Mouse (Mus musculus): ENCODE data around the gene Rarres1. TPM values are rescaled to one million over a fixed set of nuclear protein-coding genes. Genes with fewer than 3 reads are reported as not detected.

Rarres1 gene
- polyA plus RNA-seq, 1 experiment from 2014 or later = 3.9 TPM

DNA sequence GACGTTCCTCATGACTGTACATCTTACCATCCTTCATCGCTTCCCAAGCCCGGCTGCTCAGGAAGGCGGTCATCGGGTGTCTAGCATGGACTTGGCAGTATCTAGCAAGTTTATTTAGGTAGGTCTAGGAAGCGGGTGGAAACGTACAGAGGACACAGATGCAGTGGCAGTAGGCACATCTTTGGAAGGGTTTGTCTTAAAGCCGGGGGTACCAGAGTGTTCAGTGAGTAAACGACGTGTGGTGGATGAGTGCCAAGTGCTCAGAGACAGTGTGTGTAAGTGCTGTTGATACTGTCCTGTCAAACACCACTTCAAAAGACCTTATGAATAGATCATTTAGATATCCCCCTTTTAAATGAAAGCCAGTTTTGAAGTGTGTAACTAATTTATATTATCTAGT is 52.7 kb downstream of the Rarres1 start:
- H3K4me1 ChIP-seq = peaks cover 17% of the 10 kb centered on the region
- peak overlapping the region; percentile 54 for H3K27ac ChIP-seq (replicated peaks)
- peak overlapping the region; percentile 40; the same call in 1 of the 2 replicates for H3K9ac ChIP-seq (replicated peaks)
- no peak for ATAC-seq (ENCODE audit: low FRiP score)
- peaks cover 20% of the 10 kb centered on the region for H3K36me3 ChIP-seq
- H3K27me3 ChIP-seq (replicated peaks) = no peaks in the 10 kb centered on the region
- H3K4me2 ChIP-seq = peak overlapping the region; percentile 89
- H3K9me3 ChIP-seq (replicated peaks) = no peaks in the 10 kb centered on the region
- peak overlapping the region; percentile 60 for H3K4me3 ChIP-seq (replicated peaks)
- 27% methylated on average over 10 of the region's 10 CpGs for WGBS

DNA sequence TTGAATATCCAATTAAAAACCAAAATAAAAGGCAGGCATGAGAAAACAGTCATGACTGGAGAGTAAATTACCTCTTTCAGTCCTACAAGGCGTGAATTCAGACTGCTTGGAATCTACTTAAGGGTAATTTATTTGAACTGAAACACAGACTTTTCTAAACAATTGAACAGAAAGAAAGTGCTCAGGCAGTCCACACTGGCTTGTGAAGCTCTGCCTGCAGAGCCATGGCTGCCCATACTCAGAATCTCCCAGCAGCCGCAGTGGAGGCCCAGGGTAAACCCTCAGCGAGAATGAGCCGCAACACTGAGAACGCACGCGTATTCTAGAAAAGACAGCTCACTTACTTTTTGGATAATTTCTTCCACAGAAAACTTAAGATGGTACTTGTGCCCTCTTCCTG is 53.3 kb downstream of the Rarres1 start:
- H3K9ac ChIP-seq (replicated peaks) = no peak overlapping the region
- peak overlapping the region; percentile 89 for H3K4me2 ChIP-seq
- peaks cover 17% of the 10 kb centered on the region for H3K4me1 ChIP-seq
- 48% methylated on average over 7 of the region's 7 CpGs for WGBS
- peak overlapping the region; percentile 60 for H3K4me3 ChIP-seq (replicated peaks)
- peak overlapping the region; percentile 54; the same call in 1 of the 2 replicates for H3K27ac ChIP-seq (replicated peaks)
- no peaks in the 10 kb centered on the region for H3K9me3 ChIP-seq (replicated peaks)
- ATAC-seq (ENCODE audit: low FRiP score) = no peak
- H3K36me3 ChIP-seq = peaks cover 25% of the 10 kb centered on the region
- no peaks in the 10 kb centered on the region for H3K27me3 ChIP-seq (replicated peaks)

DNA sequence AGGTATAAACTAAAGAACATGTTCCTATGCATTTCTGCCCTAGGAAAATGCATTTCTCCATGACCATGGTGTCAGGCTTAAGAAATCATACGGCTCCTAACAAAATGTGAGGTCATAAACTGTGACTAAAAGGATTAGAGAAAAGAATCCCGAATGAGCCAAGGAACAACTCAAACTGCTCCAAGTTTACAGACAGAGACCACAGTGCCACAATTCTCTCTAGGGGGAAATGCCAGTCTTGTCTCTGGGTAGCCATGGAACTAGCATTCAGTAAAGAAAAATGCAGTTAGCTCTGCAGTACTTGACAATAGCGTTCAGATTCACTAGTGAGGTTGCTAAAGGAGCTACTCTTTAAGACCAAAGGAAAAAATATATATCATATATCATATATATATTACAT is 55.4 kb downstream of the Rarres1 start:
- no peak overlapping the region for H3K9ac ChIP-seq (replicated peaks)
- WGBS = 42% methylated on average over 3 of the region's 3 CpGs
- H3K27me3 ChIP-seq (replicated peaks) = no peaks in the 10 kb centered on the region
- peaks cover 45% of the 10 kb centered on the region for H3K36me3 ChIP-seq
- ATAC-seq (ENCODE audit: low FRiP score) = no peak
- no peak overlapping the region for H3K4me2 ChIP-seq
- peak overlapping the region; percentile 72; the same call in 1 of the 2 replicates for H3K27ac ChIP-seq (replicated peaks)
- no peak overlapping the region for H3K4me3 ChIP-seq (replicated peaks)
- peaks cover 17% of the 10 kb centered on the region for H3K4me1 ChIP-seq
- H3K9me3 ChIP-seq (replicated peaks) = no peaks in the 10 kb centered on the region

DNA sequence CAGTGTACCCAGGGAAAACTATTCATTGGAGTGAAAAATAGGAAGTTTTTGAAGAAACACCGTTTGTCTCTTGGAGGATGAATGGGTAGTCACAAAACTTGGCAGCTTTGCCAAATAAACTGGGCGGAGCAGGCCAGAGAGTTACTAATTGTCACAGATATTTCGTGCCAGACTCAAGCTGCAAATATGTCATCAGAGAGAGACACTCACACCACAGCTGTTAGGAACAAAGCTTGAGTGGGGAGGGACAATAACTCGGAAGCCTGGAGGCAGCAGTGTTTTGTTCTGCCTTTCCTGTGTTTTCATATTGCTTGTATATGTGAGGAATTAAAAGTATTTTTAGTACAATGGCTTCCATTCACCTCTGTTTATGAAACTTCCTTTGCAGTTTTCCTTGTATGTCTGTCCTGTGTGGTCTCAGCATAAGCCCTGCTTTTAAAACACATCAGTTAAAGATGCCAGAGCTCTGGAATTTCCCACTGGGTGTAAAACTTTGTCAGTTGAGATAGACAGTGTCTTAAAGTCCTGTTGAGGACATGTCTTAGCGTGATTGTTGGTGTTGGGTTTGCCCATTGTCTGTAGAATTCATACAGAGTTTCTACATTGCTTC is 64.6 kb downstream of the Rarres1 start:
- peaks cover 79% of the 10 kb centered on the region for H3K36me3 ChIP-seq

DNA sequence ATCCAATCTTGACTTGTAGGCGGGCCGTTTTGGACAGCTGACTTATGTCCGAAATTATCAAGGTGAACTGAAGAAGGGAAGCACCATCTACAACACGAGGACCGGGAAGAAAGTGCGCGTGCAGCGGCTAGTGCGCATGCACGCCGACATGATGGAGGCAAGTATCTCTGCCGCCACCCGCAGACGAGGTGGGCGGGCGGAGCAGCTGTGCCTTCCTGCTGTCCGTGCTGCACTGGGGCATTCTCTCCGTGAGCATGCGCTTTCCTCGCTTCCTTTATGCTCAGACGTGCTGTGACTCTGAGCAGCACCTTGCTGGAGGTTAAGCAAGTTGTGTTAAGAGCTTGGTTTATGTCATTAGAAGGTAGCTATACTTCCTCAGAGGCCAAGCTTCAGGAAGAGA is 65.7 kb downstream of the Rarres1 start:
- Histone ChIP-seq H3K9me3 (replicated peaks) (no peaks in the 10 kb centered on the region), H3K4me2 (no peak overlapping the region), H3K27me3 (replicated peaks) (no peaks in the 10 kb centered on the region), H3K4me1 (no peaks in the 10 kb centered on the region), H3K9ac (replicated peaks) (no peak overlapping the region), H3K27ac (replicated peaks) (no peak overlapping the region), H3K36me3 (peaks cover 78% of the 10 kb centered on the region), H3K4me3 (replicated peaks) (no peak overlapping the region)
- no peak for ATAC-seq (ENCODE audit: low FRiP score)
- WGBS = 94% methylated on average over 21 of the region's 21 CpGs

More for the DNA sequence above, 64.6 kb downstream of the Rarres1 start:
- H3K4me1 ChIP-seq = no peaks in the 10 kb centered on the region
- H3K27ac ChIP-seq (replicated peaks) = no peak overlapping the region
- H3K4me2 ChIP-seq = no peak overlapping the region
- H3K27me3 ChIP-seq (replicated peaks) = no peaks in the 10 kb centered on the region
- H3K9me3 ChIP-seq (replicated peaks) = no peaks in the 10 kb centered on the region
- no peak overlapping the region for H3K4me3 ChIP-seq (replicated peaks)
- no peak for ATAC-seq (ENCODE audit: low FRiP score)
- WGBS = 80% methylated on average over 5 of the region's 5 CpGs
- H3K9ac ChIP-seq (replicated peaks) = no peak overlapping the region

DNA sequence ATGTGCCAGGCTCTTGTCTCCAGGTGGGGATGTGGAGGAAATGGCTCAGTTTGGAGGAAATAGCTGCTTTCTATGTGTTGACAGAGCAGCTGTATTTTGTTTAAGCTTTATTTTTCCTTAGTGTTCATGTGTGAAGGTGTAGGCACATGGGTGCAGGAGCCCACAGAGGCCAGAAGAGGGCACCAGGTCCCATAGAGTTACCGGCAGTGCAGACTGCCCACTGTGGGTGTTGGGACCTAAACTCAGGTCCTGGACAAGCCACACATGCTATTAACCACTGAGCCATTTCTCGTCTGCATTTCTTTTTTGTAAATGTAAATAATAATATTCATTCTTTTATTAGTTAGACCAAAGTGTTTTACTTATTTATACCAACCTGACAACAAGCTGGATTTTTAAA is 68.2 kb downstream of the Rarres1 start:
- Histone ChIP-seq H3K27me3 (replicated peaks) (no peaks in the 10 kb centered on the region), H3K9ac (replicated peaks) (no peak overlapping the region), H3K4me3 (replicated peaks) (no peak overlapping the region), H3K9me3 (replicated peaks) (no peaks in the 10 kb centered on the region), H3K4me2 (no peak overlapping the region), H3K36me3 (peaks cover 74% of the 10 kb centered on the region), H3K4me1 (no peaks in the 10 kb centered on the region), H3K27ac (replicated peaks) (no peak overlapping the region)
- ATAC-seq (ENCODE audit: low FRiP score) = no peak
- WGBS = 93% methylated on average over 2 of the region's 2 CpGs

DNA sequence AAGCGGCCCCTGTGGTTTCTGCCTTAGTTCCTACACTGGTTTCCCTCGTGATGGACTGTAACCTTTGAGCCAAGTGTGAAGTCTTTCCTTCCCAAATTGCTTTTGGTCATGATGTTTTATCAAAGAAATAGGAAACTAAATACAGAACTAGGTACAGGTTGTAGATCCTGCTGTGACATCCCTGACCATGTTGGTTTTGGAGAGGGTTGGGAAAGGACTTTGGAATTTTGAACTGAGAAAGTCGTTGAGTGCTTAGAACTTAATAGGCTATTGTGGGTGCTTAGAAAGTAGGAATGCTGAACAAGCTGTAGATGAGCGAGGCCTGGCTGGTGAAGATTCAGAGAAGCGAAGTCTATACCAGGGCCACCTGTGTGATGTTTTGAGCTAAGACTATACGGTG is 81.3 kb downstream of the Rarres1 start:
- Histone ChIP-seq H3K9ac (replicated peaks) (no peak overlapping the region), H3K27ac (replicated peaks) (no peak overlapping the region), H3K4me2 (no peak overlapping the region), H3K4me1 (peaks cover 10% of the 10 kb centered on the region), H3K9me3 (replicated peaks) (no peaks in the 10 kb centered on the region), H3K27me3 (replicated peaks) (no peaks in the 10 kb centered on the region), H3K4me3 (replicated peaks) (no peak overlapping the region), H3K36me3 (peaks cover 63% of the 10 kb centered on the region)
- ATAC-seq (ENCODE audit: low FRiP score) = no peak
- WGBS = 96% methylated on average over 6 of the region's 6 CpGs

DNA sequence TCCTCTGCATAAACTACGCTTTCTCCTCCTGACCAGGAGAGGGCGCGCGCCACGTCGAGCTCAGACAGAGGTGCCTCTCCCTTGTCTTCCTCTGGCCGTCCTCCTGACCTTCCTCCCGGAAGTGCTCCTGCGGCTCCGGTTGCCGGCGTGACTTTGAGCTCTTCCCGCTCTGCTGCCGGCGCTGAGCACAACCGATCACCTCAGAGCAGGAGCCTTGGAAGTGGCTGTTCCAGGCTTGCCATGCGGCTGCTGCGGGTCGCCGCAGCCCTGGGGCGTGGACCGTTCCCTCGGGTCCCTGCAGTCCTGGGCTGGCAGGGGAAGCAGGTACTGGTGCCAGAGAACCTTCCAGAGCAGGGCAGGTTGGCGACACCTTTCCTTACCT is 85.3 kb downstream of the Rarres1 start, which contains the start of gene Gfm1:
TSS of gene Gfm1 (plus strand) at position 98 of the 382 bp plus-strand sequence.
- ATAC-seq (ENCODE audit: low FRiP score) = peak; percentile 98
- Histone ChIP-seq H3K27ac (replicated peaks) (0 out of 2 replicates have a peak within 1 kb of the TSS, but pooled peaks have one; percentile 62), H3K4me2 (peak within 1 kb of the TSS; percentile 74), H3K27me3 (replicated peaks) (no peaks in the 10 kb centered on the region), H3K9me3 (replicated peaks) (no peaks in the 10 kb centered on the region), H3K36me3 (peaks cover 28% of the 10 kb centered on the region), H3K4me3 (replicated peaks) (peak within 1 kb of the TSS; percentile 100), H3K9ac (replicated peaks) (peak within 1 kb of the TSS; percentile 92), H3K4me1 (peaks cover 10% of the 10 kb centered on the region)
- WGBS = under 1% methylated on average over 24 of the region's 24 CpGs

DNA sequence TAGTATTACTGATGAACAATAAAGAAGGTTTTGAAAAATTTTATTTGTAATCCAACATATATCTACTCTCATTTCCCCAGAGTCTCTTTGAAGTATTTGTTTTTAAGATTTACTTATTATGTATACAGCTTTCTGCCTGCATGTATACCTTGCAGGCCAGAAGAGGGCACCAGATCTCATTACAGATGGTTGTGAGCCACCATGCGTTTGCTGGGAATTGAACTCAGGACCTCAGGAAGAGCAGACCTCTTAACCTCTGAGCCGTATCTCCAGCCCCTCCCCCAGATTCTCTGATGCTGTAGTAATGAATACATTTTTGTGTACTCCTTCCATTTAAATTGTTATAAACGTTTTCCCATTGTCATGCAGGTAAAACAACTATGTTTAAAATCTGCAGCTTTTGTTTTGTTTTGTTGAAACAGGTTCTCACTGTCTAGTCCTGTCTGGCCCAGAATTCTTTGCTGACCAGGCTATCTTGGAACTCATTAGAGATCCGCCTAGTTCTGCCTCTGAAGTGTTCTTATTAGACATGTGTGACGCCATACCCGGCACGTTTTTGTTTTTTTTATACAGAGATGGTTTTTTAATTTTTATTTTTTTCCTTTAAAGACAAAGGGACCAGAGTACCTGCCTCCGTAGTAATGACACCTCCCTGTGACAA is 85.9 kb downstream of the Rarres1 start:
- WGBS = 38% methylated on average over 8 of the region's 8 CpGs
- peaks cover 25% of the 10 kb centered on the region for H3K36me3 ChIP-seq
- H3K4me1 ChIP-seq = peaks cover 10% of the 10 kb centered on the region
- no peak overlapping the region for H3K27ac ChIP-seq (replicated peaks)
- H3K9me3 ChIP-seq (replicated peaks) = no peaks in the 10 kb centered on the region
- ATAC-seq (ENCODE audit: low FRiP score) = peak; percentile 60; the same call in 1 of the 2 replicates
- peak overlapping the region; percentile 100 for H3K4me3 ChIP-seq (replicated peaks)
- H3K4me2 ChIP-seq = peak overlapping the region; percentile 74
- no peaks in the 10 kb centered on the region for H3K27me3 ChIP-seq (replicated peaks)
- peak overlapping the region; percentile 26; the same call in 1 of the 2 replicates for H3K9ac ChIP-seq (replicated peaks)

Other genes starting within 250 kb of the Rarres1 start
- gene Mlf1, start 141.4 kb downstream of the Rarres1 start, polyA plus RNA-seq (2015; fragmentation: Nextera tagmentation; extraction: Ambion mirVana) = 17.3 and 17.9 TPM in 2 replicates
- not detected in 2 replicates for gene Gm17402, start 140.4 kb downstream of the Rarres1 start, polyA plus RNA-seq (2015; fragmentation: Nextera tagmentation; extraction: Ambion mirVana)
- gene Gfm1, start 85.4 kb downstream of the Rarres1 start, polyA plus RNA-seq (2015; fragmentation: Nextera tagmentation; extraction: Ambion mirVana) = 31.2 and 34.0 TPM in 2 replicates
- 191 and 236 TPM in 2 replicates for gene Lxn, start 51.6 kb downstream of the Rarres1 start, polyA plus RNA-seq (2015; fragmentation: Nextera tagmentation; extraction: Ambion mirVana)
- 29.4 and 33.8 TPM in 2 replicates for gene Mfsd1, start 67.2 kb upstream of the Rarres1 start, polyA plus RNA-seq (2015; fragmentation: Nextera tagmentation; extraction: Ambion mirVana)

Data from neural tube, embryonic 15.5 days (tissue).